Mouse (Mus musculus): ENCODE data around the gene Cbfb. TPM values are rescaled to one million over a fixed set of nuclear protein-coding genes. Genes with fewer than 3 reads are reported as not detected.

Gene Cbfb
- polyA plus RNA-seq, 1 experiment from 2014 or later: 105 TPM

- H3K4me1 ChIP-seq (ENCODE audit: control insufficient read depth, insufficient read depth, low read length): peaks cover 20% of the 10 kb centered on the region
- peaks cover 62% of the 10 kb centered on the region for H3K27me3 ChIP-seq (ENCODE audit: control insufficient read depth, insufficient read depth, low read length)
- H3K9me3 ChIP-seq (ENCODE audit: control insufficient read depth, low read length): peaks cover 3% of the 10 kb centered on the region; the same call in 1 of the 2 replicates
- ATAC-seq (ENCODE audit: insufficient number of reproducible peaks, low FRiP score, low TSS enrichment, low read depth): no peak
- H3K9ac ChIP-seq (ENCODE audit: low read length): peak within 1 kb of the TSS; percentile 58
- H3K36me3 ChIP-seq (ENCODE audit: control insufficient read depth, insufficient read depth, low read length): no peaks in the 10 kb centered on the region; the same call in 1 of the 2 replicates
- DNase-seq (ENCODE audit: low spot score): peak; percentile 71
- H3K4me3 ChIP-seq (ENCODE audit: low read depth, low read length): peak within 1 kb of the TSS; percentile 63
- peak within 1 kb of the TSS; percentile 81 for H3K4me2 ChIP-seq (ENCODE audit: low read depth, severe bottlenecking)
- 1% methylated on average over 54 of the region's 54 CpGs for WGBS
- no peak within 1 kb of the TSS for H3K27ac ChIP-seq (replicated peaks; ENCODE audit: low read depth, low read length)
Measured at GRCm38 (mm10) chr8:105264024-105264982, 93.8 kb downstream of the Cbfb start, which contains the start of the genes Tradd and Fbxl8. Tradd (minus strand) TSS chr8:105264609. Fbxl8 (plus strand) TSS chr8:105264648.

GRCm38 (mm10) chr8:105265128-105265527 is 94.7 kb downstream of the Cbfb start:
- H3K4me1 ChIP-seq (ENCODE audit: control insufficient read depth, insufficient read depth, low read length): peaks cover 20% of the 10 kb centered on the region
- no peaks in the 10 kb centered on the region; the same call in 1 of the 2 replicates for H3K36me3 ChIP-seq (ENCODE audit: control insufficient read depth, insufficient read depth, low read length)
- H3K9ac ChIP-seq (ENCODE audit: low read length): no peak overlapping the region
- H3K27ac ChIP-seq (replicated peaks; ENCODE audit: low read depth, low read length): no peak overlapping the region
- DNase-seq (ENCODE audit: low spot score): no peak
- H3K9me3 ChIP-seq (ENCODE audit: control insufficient read depth, low read length): peaks cover 3% of the 10 kb centered on the region; the same call in 1 of the 2 replicates
- 10% methylated on average over 10 of the region's 10 CpGs for WGBS
- peak overlapping the region; percentile 63 for H3K4me3 ChIP-seq (ENCODE audit: low read depth, low read length)
- no peak for ATAC-seq (ENCODE audit: insufficient number of reproducible peaks, low FRiP score, low TSS enrichment, low read depth)
- H3K27me3 ChIP-seq (ENCODE audit: control insufficient read depth, insufficient read depth, low read length): peaks cover 62% of the 10 kb centered on the region
- H3K4me2 ChIP-seq (ENCODE audit: low read depth, severe bottlenecking): peak overlapping the region; percentile 81

DNA sequence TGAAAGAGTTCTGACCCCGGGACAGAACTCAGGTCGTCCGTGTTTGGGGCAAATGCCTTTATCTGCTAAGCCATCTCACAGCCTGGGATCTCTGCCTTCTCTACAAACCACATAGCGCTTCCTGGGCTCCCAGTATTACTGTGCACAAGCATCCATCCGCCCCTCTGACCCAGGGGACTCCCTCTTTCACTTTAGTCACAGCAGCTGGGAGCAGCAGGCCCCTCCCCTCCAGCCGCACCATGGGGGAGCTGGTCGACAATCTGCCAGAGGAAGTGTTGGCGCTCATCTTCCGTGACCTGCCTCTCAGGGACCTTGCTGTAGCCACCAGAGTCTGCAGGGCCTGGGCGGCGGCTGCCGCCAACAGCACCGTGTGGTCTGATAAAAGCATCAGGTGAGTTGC is 96.3 kb downstream of the Cbfb start:
- ATAC-seq (ENCODE audit: insufficient number of reproducible peaks, low FRiP score, low TSS enrichment, low read depth) (no peak), DNase-seq (ENCODE audit: low spot score) (no peak)
- Histone ChIP-seq H3K27ac (replicated peaks; ENCODE audit: low read depth, low read length) (no peak overlapping the region), H3K36me3 (ENCODE audit: control insufficient read depth, insufficient read depth, low read length) (no peaks in the 10 kb centered on the region; the same call in 1 of the 2 replicates), H3K9ac (ENCODE audit: low read length) (no peak overlapping the region), H3K4me2 (ENCODE audit: low read depth, severe bottlenecking) (peak overlapping the region; percentile 7; the same call in 1 of the 2 replicates), H3K9me3 (ENCODE audit: control insufficient read depth, low read length) (peaks cover 3% of the 10 kb centered on the region; the same call in 1 of the 2 replicates), H3K27me3 (ENCODE audit: control insufficient read depth, insufficient read depth, low read length) (peaks cover 71% of the 10 kb centered on the region), H3K4me3 (ENCODE audit: low read depth, low read length) (no peak overlapping the region), H3K4me1 (ENCODE audit: control insufficient read depth, insufficient read depth, low read length) (peaks cover 24% of the 10 kb centered on the region)
- 13% methylated on average over 13 of the region's 13 CpGs for WGBS

Other genes with a start within 250 kb of the Cbfb start
- not detected in 2 replicates for gene Ces2e, start 244.4 kb upstream of the Cbfb start, polyA plus RNA-seq (2014; fragmentation: Nextera tagmentation; extraction: Ambion mirVana)
- not detected in 2 replicates for gene Ces2f, start 223.3 kb upstream of the Cbfb start, polyA plus RNA-seq (2014; fragmentation: Nextera tagmentation; extraction: Ambion mirVana)
- gene Ces2g, start 209.0 kb upstream of the Cbfb start, polyA plus RNA-seq (2014; fragmentation: Nextera tagmentation; extraction: Ambion mirVana): not detected in 2 replicates
- not detected in 2 replicates for gene Ces2h, start 169.8 kb upstream of the Cbfb start, polyA plus RNA-seq (2014; fragmentation: Nextera tagmentation; extraction: Ambion mirVana)
- not detected in 2 replicates for gene Ces3a, start 122.1 kb upstream of the Cbfb start, polyA plus RNA-seq (2014; fragmentation: Nextera tagmentation; extraction: Ambion mirVana)
- not detected in 2 replicates for gene Ces3b, start 86.9 kb upstream of the Cbfb start, polyA plus RNA-seq (2014; fragmentation: Nextera tagmentation; extraction: Ambion mirVana)
- gene Ces4a, start 38.9 kb upstream of the Cbfb start, polyA plus RNA-seq (2014; fragmentation: Nextera tagmentation; extraction: Ambion mirVana): not detected in 2 replicates
- 29.9 and 32.5 TPM in 2 replicates for gene D230025D16Rik, start 54.5 kb downstream of the Cbfb start, polyA plus RNA-seq (2014; fragmentation: Nextera tagmentation; extraction: Ambion mirVana)
- 2.4 and 3.4 TPM in 2 replicates for gene B3gnt9, start 84.5 kb downstream of the Cbfb start, polyA plus RNA-seq (2014; fragmentation: Nextera tagmentation; extraction: Ambion mirVana)
- 11.1 and 13.6 TPM in 2 replicates for gene Tradd, start 93.9 kb downstream of the Cbfb start, polyA plus RNA-seq (2014; fragmentation: Nextera tagmentation; extraction: Ambion mirVana)
- 1.2 and 1.3 TPM in 2 replicates for gene Fbxl8, start 94.0 kb downstream of the Cbfb start, polyA plus RNA-seq (2014; fragmentation: Nextera tagmentation; extraction: Ambion mirVana)
- not detected in 2 replicates for gene Hsf4, start 99.1 kb downstream of the Cbfb start, polyA plus RNA-seq (2014; fragmentation: Nextera tagmentation; extraction: Ambion mirVana)
- gene Nol3, start 105.5 kb downstream of the Cbfb start, polyA plus RNA-seq (2014; fragmentation: Nextera tagmentation; extraction: Ambion mirVana): 1.0 and 1.2 TPM in 2 replicates
- gene 4931428F04Rik, start 119.2 kb downstream of the Cbfb start, polyA plus RNA-seq (2014; fragmentation: Nextera tagmentation; extraction: Ambion mirVana): 17.5 and 17.9 TPM in 2 replicates
- gene Exoc3l, start 125.4 kb downstream of the Cbfb start, polyA plus RNA-seq (2014; fragmentation: Nextera tagmentation; extraction: Ambion mirVana): 6.6 and 8.6 TPM in 2 replicates
- gene E2f4, start 127.0 kb downstream of the Cbfb start, polyA plus RNA-seq (2014; fragmentation: Nextera tagmentation; extraction: Ambion mirVana): 132 and 136 TPM in 2 replicates
- gene Elmo3, start 134.9 kb downstream of the Cbfb start, polyA plus RNA-seq (2014; fragmentation: Nextera tagmentation; extraction: Ambion mirVana): 2.6 and 3.7 TPM in 2 replicates
- 0.64 and 0.92 TPM in 2 replicates for gene Lrrc29, start 155.6 kb downstream of the Cbfb start, polyA plus RNA-seq (2014; fragmentation: Nextera tagmentation; extraction: Ambion mirVana)
- gene Tmem208, start 155.7 kb downstream of the Cbfb start, polyA plus RNA-seq (2014; fragmentation: Nextera tagmentation; extraction: Ambion mirVana): 87.5 and 99.0 TPM in 2 replicates
- 3.4 and 3.7 TPM in 2 replicates for gene Fhod1, start 177.3 kb downstream of the Cbfb start, polyA plus RNA-seq (2014; fragmentation: Nextera tagmentation; extraction: Ambion mirVana)
- 6.4 and 8.3 TPM in 2 replicates for gene Slc9a5, start 178.2 kb downstream of the Cbfb start, polyA plus RNA-seq (2014; fragmentation: Nextera tagmentation; extraction: Ambion mirVana)
- gene Plekhg4, start 202.6 kb downstream of the Cbfb start, polyA plus RNA-seq (2014; fragmentation: Nextera tagmentation; extraction: Ambion mirVana): 0.84 and 0.92 TPM in 2 replicates
- not detected in 2 replicates for gene Kctd19, start 242.8 kb downstream of the Cbfb start, polyA plus RNA-seq (2014; fragmentation: Nextera tagmentation; extraction: Ambion mirVana)
- 0.26 TPM in 1 of 2 replicates, not detected in the other for gene Lrrc36, start 242.9 kb downstream of the Cbfb start, polyA plus RNA-seq (2014; fragmentation: Nextera tagmentation; extraction: Ambion mirVana)

Measured in limb, embryonic 11.5 days (tissue).